Mouse (Mus musculus) left cerebral cortex, adult 11 months (tissue): ENCODE measurements at regions not wholly inside any gene's neighbourhood (a gene's known extent, or its start where the extent isn't known, plus 50 kb on each side); places are given as distances from the start of the nearest gene placed in this dataset.
A peak's percentile ranks its signal among the peaks of the same experiment; 100 is the strongest.

Experiments used
- DNase-seq: peaks from one replicate; pipeline ENCODE4 v3.0.0; 2022; ENCODE audit warnings: low spot score

GRCm38 (mm10) chr3:73134316-73134715 is 76.7 kb upstream of the Slitrk3 start:
- peak; percentile 38 for DNase-seq

GRCm38 (mm10) chr3:73125143-73125542 is 67.5 kb upstream of the Slitrk3 start:
- DNase-seq: no peak

DNA sequence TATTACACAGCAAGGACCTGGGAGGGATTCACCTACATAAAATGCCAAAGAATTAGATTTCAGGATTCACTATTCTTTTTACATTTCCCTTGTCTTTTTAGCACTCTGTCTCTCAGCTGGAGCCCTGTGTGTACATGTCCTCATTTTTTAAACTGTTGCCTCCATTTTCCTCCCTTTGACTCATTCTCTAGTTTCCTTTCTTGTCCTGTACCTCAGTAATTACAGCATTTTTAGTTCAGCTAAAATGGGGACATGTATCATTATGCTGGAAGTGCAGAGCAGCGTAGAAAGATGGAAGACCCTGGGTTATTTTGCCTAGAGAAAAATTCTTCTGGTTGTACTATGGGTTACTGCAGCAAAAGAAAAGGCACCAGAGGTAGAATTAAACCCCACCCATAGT is 51.5 kb upstream of the Slitrk3 start:
- DNase-seq: no peak
